Mouse (Mus musculus): ENCODE results near the gene Spag9. TPM values are rescaled to one million over a fixed set of nuclear protein-coding genes. Genes with fewer than 3 reads are reported as not detected.

Spag9 gene
- polyA plus RNA-seq, 1 experiment from 2014 or later, result 30.7 TPM

DNA sequence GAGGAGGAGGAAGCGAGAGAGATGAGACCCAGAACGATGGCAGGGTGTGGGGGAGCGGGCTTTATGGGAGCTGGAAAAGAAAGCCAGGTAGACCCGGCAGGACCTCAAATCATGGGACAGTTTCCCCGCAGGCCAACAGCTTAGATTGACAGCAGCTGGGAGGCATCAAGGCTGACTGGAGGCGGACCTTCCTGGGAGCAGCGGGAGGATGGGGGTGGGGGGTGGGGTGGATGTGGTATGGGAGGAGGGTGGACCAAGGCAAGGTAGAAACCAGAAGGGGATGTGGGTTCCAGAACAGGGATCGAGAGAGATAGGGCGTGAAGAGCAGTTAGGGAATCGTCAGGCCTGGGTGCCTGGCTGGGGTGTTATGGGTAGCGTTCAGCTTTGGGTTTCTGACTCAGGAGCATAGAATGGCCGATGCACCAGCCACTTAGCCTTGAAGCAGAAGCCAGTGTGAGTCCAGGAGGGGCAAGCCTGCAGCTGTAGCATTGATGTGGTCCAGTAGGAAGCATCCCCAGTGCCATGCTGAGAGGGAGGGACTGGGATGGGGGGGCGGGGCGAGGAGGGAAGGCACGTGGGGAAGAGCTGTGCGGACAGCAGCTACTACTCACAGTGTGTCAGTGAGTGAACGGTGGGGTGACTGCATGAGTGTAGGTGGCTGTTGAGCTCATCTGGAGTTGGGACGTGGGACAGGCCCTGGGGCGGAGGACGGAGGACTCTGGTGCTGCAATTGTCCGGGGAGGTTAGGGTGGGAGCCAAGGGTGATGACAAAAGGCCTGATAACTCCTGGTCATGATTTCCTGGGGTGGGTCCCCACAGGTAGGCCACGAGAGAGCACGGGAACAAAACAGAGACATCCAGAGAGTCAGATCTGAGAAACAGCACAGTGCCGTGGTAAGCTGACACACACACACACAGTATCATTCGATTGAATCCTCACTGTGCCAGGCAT lies 154.9 kb downstream of the Spag9 start:
- no peak overlapping the region; the same call in 1 of the 2 replicates for H3K4me2 ChIP-seq (replicated peaks)
- peak; percentile 14; the same call in 1 of the 2 replicates for ATAC-seq
- H3K4me3 ChIP-seq (replicated peaks), result no peak overlapping the region
- H3K4me1 ChIP-seq (replicated peaks), result peaks cover 23% of the 10 kb centered on the region
- no peak overlapping the region for H3K9ac ChIP-seq
- H3K27me3 ChIP-seq (replicated peaks), result peaks cover 6% of the 10 kb centered on the region; the same call in 1 of the 2 replicates
- WGBS, result 43% methylated on average over 23 of the region's 25 CpGs
- no peak overlapping the region for H3K27ac ChIP-seq
- H3K36me3 ChIP-seq, result no peaks in the 10 kb centered on the region
- no peaks in the 10 kb centered on the region for H3K9me3 ChIP-seq

GRCm38 (mm10) chr11:94154201-94154600 lies 158.3 kb downstream of the Spag9 start:
- no peak for ATAC-seq
- peaks cover 27% of the 10 kb centered on the region for H3K4me1 ChIP-seq (replicated peaks)
- WGBS, result 86% methylated on average over 3 of the region's 3 CpGs

GRCm38 (mm10) chr11:94158521-94158920 lies 162.6 kb downstream of the Spag9 start:
- H3K9ac ChIP-seq, result no peak overlapping the region
- H3K4me2 ChIP-seq (replicated peaks), result 0 out of 2 replicates have a peak overlapping the region, but pooled peaks have one; percentile 3
- no peaks in the 10 kb centered on the region for H3K27me3 ChIP-seq (replicated peaks)
- peak overlapping the region; percentile 89 for H3K27ac ChIP-seq
- H3K4me1 ChIP-seq (replicated peaks), result peaks cover 36% of the 10 kb centered on the region
- WGBS, result 41% methylated on average over 14 of the region's 14 CpGs
- no peaks in the 10 kb centered on the region for H3K9me3 ChIP-seq
- H3K4me3 ChIP-seq (replicated peaks), result no peak overlapping the region
- no peak for ATAC-seq
- H3K36me3 ChIP-seq, result no peaks in the 10 kb centered on the region

More at GRCm38 (mm10) chr11:94154201-94154600, 158.3 kb downstream of the Spag9 start:
- Histone ChIP-seq H3K4me2 (replicated peaks) (no peak overlapping the region), H3K4me3 (replicated peaks) (no peak overlapping the region), H3K9ac (no peak overlapping the region), H3K9me3 (no peaks in the 10 kb centered on the region), H3K27me3 (replicated peaks) (peaks cover under 1% of the 10 kb centered on the region; the same call in 1 of the 2 replicates), H3K36me3 (no peaks in the 10 kb centered on the region), H3K27ac (no peak overlapping the region)

GRCm38 (mm10) chr11:94159066-94159880 lies 163.4 kb downstream of the Spag9 start:
- Histone ChIP-seq H3K27me3 (replicated peaks) (no peaks in the 10 kb centered on the region), H3K4me3 (replicated peaks) (no peak overlapping the region), H3K27ac (peak overlapping the region; percentile 89), H3K36me3 (no peaks in the 10 kb centered on the region), H3K9ac (peak overlapping the region; percentile 30; the same call in 1 of the 2 replicates), H3K9me3 (no peaks in the 10 kb centered on the region), H3K4me1 (replicated peaks) (peaks cover 36% of the 10 kb centered on the region), H3K4me2 (replicated peaks) (peak overlapping the region; percentile 3; the same call in 1 of the 2 replicates)
- 53% methylated on average over 14 of the region's 14 CpGs for WGBS
- ATAC-seq, result peak; percentile 40

DNA sequence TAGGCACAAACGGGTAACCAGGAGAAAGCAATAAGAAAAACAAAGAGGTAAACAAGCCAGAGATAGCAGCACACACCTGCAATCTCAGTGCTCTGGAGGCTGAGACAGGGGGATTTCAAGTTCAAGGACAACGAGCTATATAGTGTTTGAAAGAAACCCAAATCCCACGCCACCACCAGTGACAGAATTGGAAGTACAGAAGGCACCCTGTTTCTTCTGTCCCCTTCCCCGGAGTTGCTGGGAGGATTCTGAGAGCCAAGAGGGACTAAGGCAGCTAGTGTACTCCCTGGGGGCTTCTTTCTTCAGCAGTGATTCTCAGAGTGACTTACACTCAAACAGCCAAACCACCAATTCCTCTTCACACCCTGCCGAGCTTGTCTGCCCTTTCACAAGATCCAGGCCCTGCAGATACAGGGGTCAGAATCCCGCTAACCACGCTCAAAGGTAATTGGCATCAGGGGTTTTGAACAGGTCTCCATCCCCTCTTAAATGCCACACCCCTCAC lies 164.1 kb downstream of the Spag9 start:
- Histone ChIP-seq H3K4me1 (replicated peaks) (peaks cover 36% of the 10 kb centered on the region), H3K27ac (peak overlapping the region; percentile 89), H3K4me2 (replicated peaks) (peak overlapping the region; percentile 51), H3K9ac (no peak overlapping the region), H3K4me3 (replicated peaks) (no peak overlapping the region), H3K27me3 (replicated peaks) (no peaks in the 10 kb centered on the region), H3K36me3 (no peaks in the 10 kb centered on the region), H3K9me3 (no peaks in the 10 kb centered on the region)
- 49% methylated on average over 7 of the region's 7 CpGs for WGBS
- ATAC-seq, result no peak

- H3K4me3 ChIP-seq (replicated peaks), result 0 out of 2 replicates have a peak overlapping the region, but pooled peaks have one; percentile 2
These were observed 164.8 kb downstream of the Spag9 start for GRCm38 (mm10) chr11:94160443-94161266.

GRCm38 (mm10) chr11:94161267-94161646 lies 165.4 kb downstream of the Spag9 start:
- H3K4me3 ChIP-seq (replicated peaks), result no peak overlapping the region
- H3K4me1 ChIP-seq (replicated peaks), result peaks cover 36% of the 10 kb centered on the region
- peak overlapping the region; percentile 31; the same call in 1 of the 2 replicates for H3K9ac ChIP-seq
- peak; percentile 78 for ATAC-seq
- peak overlapping the region; percentile 51 for H3K4me2 ChIP-seq (replicated peaks)
- 26% methylated on average over 8 of the region's 9 CpGs for WGBS
- H3K9me3 ChIP-seq, result no peaks in the 10 kb centered on the region
- H3K27me3 ChIP-seq (replicated peaks), result no peaks in the 10 kb centered on the region
- H3K36me3 ChIP-seq, result no peaks in the 10 kb centered on the region
- H3K27ac ChIP-seq, result peak overlapping the region; percentile 89

More at GRCm38 (mm10) chr11:94160443-94161266, 164.8 kb downstream of the Spag9 start:
- WGBS, result 6% methylated on average over 22 of the region's 23 CpGs
- Histone ChIP-seq H3K4me2 (replicated peaks) (peak overlapping the region; percentile 51), H3K36me3 (no peaks in the 10 kb centered on the region), H3K9ac (peak overlapping the region; percentile 31; the same call in 1 of the 2 replicates), H3K4me1 (replicated peaks) (peaks cover 36% of the 10 kb centered on the region), H3K27ac (peak overlapping the region; percentile 89), H3K9me3 (no peaks in the 10 kb centered on the region), H3K27me3 (replicated peaks) (no peaks in the 10 kb centered on the region)
- ATAC-seq, result peak; percentile 84

GRCm38 (mm10) chr11:94161867-94162581 lies 166.1 kb downstream of the Spag9 start:
- WGBS, result 83% methylated on average over 11 of the region's 11 CpGs

DNA sequence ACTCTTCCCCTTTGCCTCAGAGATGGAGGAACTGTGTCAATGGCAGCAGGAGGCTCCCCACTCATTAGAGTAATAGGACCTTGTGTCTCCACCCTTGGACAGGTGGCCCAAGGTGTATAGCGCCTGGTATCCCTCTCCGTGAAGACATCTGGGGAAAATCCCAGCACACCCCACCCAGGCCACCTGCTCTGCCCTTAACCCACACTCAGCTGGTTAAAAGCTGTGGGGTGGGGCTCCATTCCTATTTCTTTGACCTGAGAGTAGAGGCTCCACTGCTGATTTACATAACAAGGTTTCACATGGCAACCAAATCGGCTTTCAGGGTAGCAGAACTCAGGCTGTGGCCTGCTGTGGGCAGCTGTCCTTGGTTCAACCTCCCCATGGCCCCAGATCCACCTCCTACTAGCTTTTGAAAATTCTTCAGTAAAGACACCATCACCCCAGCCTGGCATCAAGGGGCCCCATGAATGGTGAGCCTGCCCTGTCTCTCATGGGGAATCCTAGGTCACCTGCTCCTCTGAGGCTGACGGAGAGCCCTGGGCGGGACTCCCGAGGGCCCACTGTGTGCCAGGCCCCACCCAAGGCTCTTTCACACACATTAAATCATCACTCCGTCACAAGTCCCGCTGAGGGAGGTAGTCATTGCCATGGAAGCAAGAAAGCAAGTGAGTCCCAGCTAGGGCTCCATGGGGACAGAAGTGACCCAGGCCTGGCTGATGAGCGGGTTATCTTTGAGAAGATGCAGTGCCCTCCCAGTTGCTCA lies 167.3 kb downstream of the Spag9 start:
- Histone ChIP-seq H3K4me3 (replicated peaks) (no peak overlapping the region), H3K36me3 (no peaks in the 10 kb centered on the region), H3K27me3 (replicated peaks) (no peaks in the 10 kb centered on the region), H3K4me1 (replicated peaks) (peaks cover 36% of the 10 kb centered on the region), H3K9ac (no peak overlapping the region), H3K4me2 (replicated peaks) (no peak overlapping the region), H3K9me3 (no peaks in the 10 kb centered on the region), H3K27ac (no peak overlapping the region)
- ATAC-seq, result no peak
- 67% methylated on average over 9 of the region's 9 CpGs for WGBS

More at GRCm38 (mm10) chr11:94161867-94162581, 166.1 kb downstream of the Spag9 start:
- no peaks in the 10 kb centered on the region for H3K27me3 ChIP-seq (replicated peaks)
- H3K4me2 ChIP-seq (replicated peaks), result peak overlapping the region; percentile 51; the same call in 1 of the 2 replicates
- H3K36me3 ChIP-seq, result no peaks in the 10 kb centered on the region
- no peak for ATAC-seq
- peaks cover 36% of the 10 kb centered on the region for H3K4me1 ChIP-seq (replicated peaks)
- H3K9ac ChIP-seq, result no peak overlapping the region
- H3K4me3 ChIP-seq (replicated peaks), result no peak overlapping the region
- no peaks in the 10 kb centered on the region for H3K9me3 ChIP-seq
- H3K27ac ChIP-seq, result peak overlapping the region; percentile 89

- Histone ChIP-seq H3K36me3 (no peaks in the 10 kb centered on the region), H3K4me1 (replicated peaks) (peaks cover 11% of the 10 kb centered on the region), H3K27me3 (replicated peaks) (no peaks in the 10 kb centered on the region), H3K4me3 (replicated peaks) (no peak overlapping the region), H3K9ac (no peak overlapping the region), H3K4me2 (replicated peaks) (no peak overlapping the region), H3K27ac (no peak overlapping the region), H3K9me3 (no peaks in the 10 kb centered on the region)
- 68% methylated on average over 4 of the region's 4 CpGs for WGBS
- no peak for ATAC-seq
These were observed 169.9 kb downstream of the Spag9 start for GRCm38 (mm10) chr11:94165745-94166144.
